Mouse (Mus musculus): ENCODE measurements around the gene Tnxb. TPM values are rescaled to one million over a fixed set of nuclear protein-coding genes. Genes with fewer than 3 reads are reported as not detected.

Gene Tnxb
- polyA plus RNA-seq, 1 experiment: 0.77 TPM

GRCm38 (mm10) chr17:34643944-34644343, 26.4 kb upstream of the Tnxb start:
- TF ChIP-seq POLR2A (IDR thresholded peaks at IDR 0.05; ENCODE audit: control insufficient read depth, low read depth, low read length) (no peak; the same call in 1 of the 2 replicates), CTCF (IDR thresholded peaks at IDR 0.05; ENCODE audit: control insufficient read depth, insufficient read depth, insufficient replicate concordance, low read depth, low read length) (no peak)
- Histone ChIP-seq H3K36me3 (ENCODE audit: control insufficient read depth, insufficient read depth, low read length) (no peaks in the 10 kb centered on the region), H3K27me3 (ENCODE audit: control insufficient read depth, insufficient read depth, low read length) (no peaks in the 10 kb centered on the region), H3K27ac (ENCODE audit: control insufficient read depth, insufficient read depth, low read depth, low read length) (peak overlapping the region; percentile 72), H3K4me3 (ENCODE audit: control insufficient read depth, low read depth, low read length) (peak overlapping the region; percentile 95), H3K4me1 (ENCODE audit: control insufficient read depth, insufficient read depth, low read length) (peaks cover 21% of the 10 kb centered on the region)

DNA sequence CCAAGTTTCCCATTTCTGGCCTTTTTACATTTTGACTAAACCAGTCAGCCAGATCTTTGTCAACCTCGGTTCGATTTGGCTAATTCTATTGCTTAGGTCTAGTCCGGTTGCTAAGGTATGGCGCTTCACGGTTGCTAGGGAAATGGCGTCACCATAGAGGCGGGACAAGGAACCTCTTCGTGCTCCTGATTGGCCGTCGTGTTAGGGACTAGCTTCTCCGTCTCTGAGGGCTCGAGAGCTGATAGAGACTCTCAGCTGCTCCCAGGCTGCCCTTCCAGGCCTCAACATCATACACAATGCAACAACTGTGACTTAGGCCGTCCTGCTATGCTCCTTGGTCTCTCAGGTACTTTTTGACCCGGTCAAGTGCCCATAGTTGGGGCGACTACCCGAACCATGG, 25.7 kb upstream of the Tnxb start, which contains the start of gene Fkbpl:
Gene Fkbpl, plus strand, starts transcription at position 157 of the 400 bp plus-strand sequence.
- H3K27ac ChIP-seq (ENCODE audit: control insufficient read depth, insufficient read depth, low read depth, low read length): peak within 1 kb of the TSS; percentile 72

DNA sequence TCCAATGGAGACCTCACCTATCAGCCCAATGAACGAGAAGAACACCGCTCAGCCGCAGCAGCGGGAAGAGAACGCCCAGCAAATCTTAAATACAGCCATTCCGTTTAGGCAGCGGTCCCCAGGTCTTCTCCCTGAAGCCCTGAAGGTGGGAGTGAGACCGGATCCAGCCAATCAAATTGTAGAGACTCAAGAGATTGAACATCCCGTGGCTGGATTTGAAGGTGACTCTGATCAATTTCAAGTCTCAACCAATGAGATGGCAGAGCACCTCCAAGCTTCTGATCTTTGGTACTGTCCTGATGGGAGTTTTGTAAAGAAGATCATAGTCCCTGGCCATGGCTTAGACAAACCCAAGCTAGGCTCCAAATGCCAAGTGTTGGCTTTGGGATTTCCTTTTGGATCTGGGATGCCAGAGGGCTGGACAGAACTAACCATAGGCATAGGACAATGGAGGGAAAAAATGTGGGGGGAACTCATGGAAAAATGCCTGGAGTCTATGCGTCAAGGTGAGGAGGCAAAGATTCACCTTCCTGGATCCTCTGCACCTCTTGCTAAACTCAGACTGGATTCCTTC, 25.0 kb upstream of the Tnxb start:
- Histone ChIP-seq H3K4me3 (ENCODE audit: control insufficient read depth, low read depth, low read length) (peak overlapping the region; percentile 95), H3K36me3 (ENCODE audit: control insufficient read depth, insufficient read depth, low read length) (no peaks in the 10 kb centered on the region; the same call in 1 of the 2 replicates), H3K27me3 (ENCODE audit: control insufficient read depth, insufficient read depth, low read length) (no peaks in the 10 kb centered on the region), H3K27ac (ENCODE audit: control insufficient read depth, insufficient read depth, low read depth, low read length) (peak overlapping the region; percentile 63), H3K4me1 (ENCODE audit: control insufficient read depth, insufficient read depth, low read length) (peaks cover 21% of the 10 kb centered on the region)
- TF ChIP-seq POLR2A (IDR thresholded peaks at IDR 0.05; ENCODE audit: control insufficient read depth, low read depth, low read length) (no peak), CTCF (IDR thresholded peaks at IDR 0.05; ENCODE audit: control insufficient read depth, insufficient read depth, insufficient replicate concordance, low read depth, low read length) (no peak)

More for the DNA sequence above, 25.7 kb upstream of the Tnxb start, which contains the start of gene Fkbpl:
- Histone ChIP-seq H3K4me3 (ENCODE audit: control insufficient read depth, low read depth, low read length) (peak within 1 kb of the TSS; percentile 95), H3K4me1 (ENCODE audit: control insufficient read depth, insufficient read depth, low read length) (peaks cover 21% of the 10 kb centered on the region), H3K27me3 (ENCODE audit: control insufficient read depth, insufficient read depth, low read length) (no peaks in the 10 kb centered on the region), H3K36me3 (ENCODE audit: control insufficient read depth, insufficient read depth, low read length) (no peaks in the 10 kb centered on the region)
- TF ChIP-seq POLR2A (IDR thresholded peaks at IDR 0.05; ENCODE audit: control insufficient read depth, low read depth, low read length): peak; percentile 85
- TF ChIP-seq CTCF (IDR thresholded peaks at IDR 0.05; ENCODE audit: control insufficient read depth, insufficient read depth, insufficient replicate concordance, low read depth, low read length): no peak

- Histone ChIP-seq H3K4me3 (ENCODE audit: control insufficient read depth, low read depth, low read length) (peak overlapping the region; percentile 95), H3K4me1 (ENCODE audit: control insufficient read depth, insufficient read depth, low read length) (peaks cover 21% of the 10 kb centered on the region), H3K36me3 (ENCODE audit: control insufficient read depth, insufficient read depth, low read length) (peaks cover 3% of the 10 kb centered on the region), H3K27me3 (ENCODE audit: control insufficient read depth, insufficient read depth, low read length) (no peaks in the 10 kb centered on the region), H3K27ac (ENCODE audit: control insufficient read depth, insufficient read depth, low read depth, low read length) (no peak overlapping the region)
- no peak for TF ChIP-seq CTCF (IDR thresholded peaks at IDR 0.05; ENCODE audit: control insufficient read depth, insufficient read depth, insufficient replicate concordance, low read depth, low read length)
- no peak for TF ChIP-seq POLR2A (IDR thresholded peaks at IDR 0.05; ENCODE audit: control insufficient read depth, low read depth, low read length)
Measured at GRCm38 (mm10) chr17:34645831-34646511, 24.4 kb upstream of the Tnxb start.

GRCm38 (mm10) chr17:34646906-34647787, 23.2 kb upstream of the Tnxb start, which contains the start of gene Atf6b:
Gene Atf6b, plus strand, starts transcription at chr17:34647146.
- TF ChIP-seq CTCF (IDR thresholded peaks at IDR 0.05; ENCODE audit: control insufficient read depth, insufficient read depth, insufficient replicate concordance, low read depth, low read length) (no peak), POLR2A (IDR thresholded peaks at IDR 0.05; ENCODE audit: control insufficient read depth, low read depth, low read length) (peak; percentile 25; the same call in 1 of the 2 replicates)
- peak within 1 kb of the TSS; percentile 79 for H3K27ac ChIP-seq (ENCODE audit: control insufficient read depth, insufficient read depth, low read depth, low read length)
- peaks cover 7% of the 10 kb centered on the region for H3K36me3 ChIP-seq (ENCODE audit: control insufficient read depth, insufficient read depth, low read length)
- H3K4me3 ChIP-seq (ENCODE audit: control insufficient read depth, low read depth, low read length): peak within 1 kb of the TSS; percentile 95
- peaks cover 21% of the 10 kb centered on the region for H3K4me1 ChIP-seq (ENCODE audit: control insufficient read depth, insufficient read depth, low read length)
- H3K27me3 ChIP-seq (ENCODE audit: control insufficient read depth, insufficient read depth, low read length): no peaks in the 10 kb centered on the region

- no peak overlapping the region for H3K27ac ChIP-seq (ENCODE audit: control insufficient read depth, insufficient read depth, low read depth, low read length)
- no peak overlapping the region; the same call in 1 of the 2 replicates for H3K4me3 ChIP-seq (ENCODE audit: control insufficient read depth, low read depth, low read length)
- peaks cover 13% of the 10 kb centered on the region for H3K36me3 ChIP-seq (ENCODE audit: control insufficient read depth, insufficient read depth, low read length)
Measured at GRCm38 (mm10) chr17:34648141-34648890, 22.0 kb upstream of the Tnxb start.

More at GRCm38 (mm10) chr17:34648141-34648890, 22.0 kb upstream of the Tnxb start:
- no peaks in the 10 kb centered on the region for H3K27me3 ChIP-seq (ENCODE audit: control insufficient read depth, insufficient read depth, low read length)
- peaks cover 21% of the 10 kb centered on the region for H3K4me1 ChIP-seq (ENCODE audit: control insufficient read depth, insufficient read depth, low read length)
- TF ChIP-seq POLR2A (IDR thresholded peaks at IDR 0.05; ENCODE audit: control insufficient read depth, low read depth, low read length) (no peak), CTCF (IDR thresholded peaks at IDR 0.05; ENCODE audit: control insufficient read depth, insufficient read depth, insufficient replicate concordance, low read depth, low read length) (no peak)

All from testis, adult 2 months (tissue).